Mouse (Mus musculus): ENCODE measurements around the gene Cbarp.

Gene Cbarp

DNA sequence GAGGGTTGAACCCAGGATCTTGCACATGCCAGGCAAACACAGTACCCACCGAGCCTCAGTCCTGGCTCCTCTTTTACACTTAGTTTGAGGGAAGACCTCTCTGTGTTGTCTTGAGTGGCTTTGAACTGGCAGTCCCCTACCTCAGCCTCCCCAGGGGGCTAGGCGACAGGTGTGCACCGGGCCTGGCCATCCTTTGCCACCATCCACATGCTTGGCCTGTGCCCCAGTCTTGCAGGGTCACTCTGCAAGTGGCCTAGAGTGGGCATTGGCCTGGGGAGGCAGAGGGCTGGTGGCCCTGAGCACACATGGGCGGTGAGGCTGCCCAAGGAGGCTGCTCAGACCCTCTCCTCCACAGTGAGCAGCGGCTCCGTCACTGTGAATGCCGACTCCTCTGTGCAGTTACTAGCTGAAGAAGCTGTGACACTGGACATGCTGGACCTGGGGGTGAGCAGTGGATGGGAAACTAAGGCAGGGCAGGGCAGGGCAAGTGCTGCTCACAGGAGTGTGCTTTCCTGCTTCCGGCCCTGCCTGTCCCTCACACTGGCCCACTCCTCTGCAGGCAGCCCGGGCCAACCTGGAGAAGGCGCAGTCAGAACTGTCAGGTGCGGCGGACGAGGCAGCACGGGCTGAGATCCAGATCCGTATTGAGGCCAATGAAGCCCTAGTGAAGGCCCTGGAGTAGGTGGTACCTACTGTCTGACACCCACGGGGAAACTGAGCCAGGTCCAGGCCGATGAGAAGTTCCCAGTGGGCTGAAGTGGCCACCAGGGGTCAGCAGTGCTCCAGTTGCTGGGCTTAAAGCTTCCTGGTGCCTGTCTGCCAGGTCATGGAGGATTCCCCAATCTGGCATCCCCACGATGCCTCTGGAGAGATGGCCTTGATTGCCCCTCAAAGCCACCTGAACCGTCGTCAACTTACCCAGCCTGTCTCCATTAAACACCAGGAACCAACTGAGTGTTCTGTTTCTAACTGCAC, 4.5 kb upstream of the Cbarp start:
- DNase-seq (ENCODE audit: low read depth, low spot score), result no peak

- no peak for DNase-seq (ENCODE audit: low read depth, low spot score)
Observed at GRCm38 (mm10) chr10:80144159-80144558, 3.5 kb upstream of the Cbarp start.

DNA sequence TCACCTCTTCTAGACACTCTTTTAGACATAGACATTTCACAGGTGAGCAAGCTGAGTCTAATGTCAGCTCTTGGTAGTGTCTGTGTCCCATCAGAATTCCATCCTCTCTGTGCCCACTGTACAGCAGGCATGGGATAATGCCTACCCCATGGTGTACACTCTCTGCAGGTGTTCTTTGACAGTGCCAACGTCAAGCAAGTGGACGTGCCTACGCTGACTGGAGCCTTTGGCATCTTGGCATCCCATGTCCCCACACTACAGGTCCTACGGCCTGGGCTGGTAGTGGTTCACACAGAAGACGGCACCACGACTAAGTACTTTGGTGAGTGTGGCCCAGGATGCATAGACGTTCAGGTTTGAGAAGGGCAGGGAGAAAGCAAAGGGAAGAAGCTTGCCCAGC, 3.0 kb upstream of the Cbarp start:
- no peak for DNase-seq (ENCODE audit: low read depth, low spot score)

DNA sequence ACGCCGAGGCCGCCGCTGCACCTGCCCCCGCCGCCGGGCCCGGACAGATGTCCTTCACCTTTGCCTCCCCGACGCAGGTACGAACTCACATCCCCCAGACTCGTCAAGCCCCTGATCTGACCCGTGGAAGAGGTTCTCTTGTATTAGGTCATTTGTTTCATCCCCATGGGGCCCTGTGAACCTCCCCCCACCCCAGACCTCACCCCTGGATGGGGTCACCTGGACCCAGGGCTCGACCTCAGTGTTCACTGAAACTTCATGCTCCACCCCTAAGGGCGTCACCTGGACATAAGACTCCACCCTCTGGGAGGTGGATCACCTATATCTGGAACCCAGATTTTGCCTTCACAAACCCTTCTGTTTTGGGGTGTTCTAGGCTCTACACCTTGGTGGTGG, 1.9 kb upstream of the Cbarp start:
- no peak for DNase-seq (ENCODE audit: low read depth, low spot score)

GRCm38 (mm10) chr10:80141786-80142529, 1.3 kb upstream of the Cbarp start:
- peak; percentile 97 for DNase-seq (ENCODE audit: low read depth, low spot score)

DNA sequence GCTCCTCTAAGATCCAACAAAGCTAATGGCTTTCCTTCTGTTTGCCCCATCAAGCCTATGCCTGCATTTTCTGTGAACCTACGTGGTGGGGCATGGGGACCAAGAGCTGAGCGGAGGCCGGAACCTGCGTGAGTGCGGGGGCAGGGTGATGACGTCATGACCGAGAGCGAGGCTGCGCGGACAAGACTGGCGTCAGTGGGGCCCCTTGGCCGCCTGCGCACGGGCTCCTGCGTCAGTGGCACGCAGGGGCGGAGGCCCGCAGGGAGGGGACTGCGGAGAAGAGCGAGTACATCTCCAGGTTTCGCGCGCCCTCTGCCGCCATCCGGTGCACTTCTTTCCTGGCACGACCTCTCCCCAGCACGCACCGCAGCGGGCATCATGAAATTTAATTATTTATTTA, 608 bp upstream of the Cbarp start:
- peak; percentile 85 for DNase-seq (ENCODE audit: low read depth, low spot score)

DNA sequence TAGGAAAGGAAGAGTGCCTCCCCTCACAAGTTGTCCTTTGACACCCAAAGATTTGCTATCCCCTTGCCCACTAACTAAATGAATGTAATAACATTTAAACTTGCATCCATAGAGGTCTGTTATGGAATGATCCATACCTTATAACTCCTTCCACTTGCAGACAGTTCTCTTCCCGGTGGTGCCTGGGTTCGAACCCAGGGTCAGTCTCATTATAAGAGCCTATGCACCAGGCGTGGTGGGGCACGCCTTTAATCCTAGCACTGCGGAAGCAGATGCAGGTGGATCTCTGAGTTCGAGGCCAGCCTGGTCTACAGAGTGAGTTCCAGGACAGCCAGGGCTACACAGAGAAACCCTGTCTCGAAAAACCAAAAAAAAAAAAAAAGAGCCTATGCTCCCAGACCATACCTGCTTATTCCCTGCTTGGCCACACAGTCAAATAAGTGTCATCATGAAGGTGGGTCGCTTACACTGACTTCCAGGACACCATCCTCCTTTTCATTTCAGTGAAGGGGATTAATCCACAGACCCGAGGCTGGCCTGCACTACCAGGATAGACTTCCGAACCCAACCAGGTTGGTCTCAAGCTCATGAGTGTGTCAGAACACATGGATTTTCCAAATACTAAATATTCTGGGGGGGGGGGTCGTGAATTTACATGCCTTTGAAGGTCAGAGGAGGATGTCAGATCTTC, 515 bp downstream of the Cbarp start:
- DNase-seq (ENCODE audit: low read depth, low spot score), result no peak

- no peak for DNase-seq (ENCODE audit: low read depth, low spot score)
Observed at GRCm38 (mm10) chr10:80139439-80139775, 1.2 kb downstream of the Cbarp start.

DNA sequence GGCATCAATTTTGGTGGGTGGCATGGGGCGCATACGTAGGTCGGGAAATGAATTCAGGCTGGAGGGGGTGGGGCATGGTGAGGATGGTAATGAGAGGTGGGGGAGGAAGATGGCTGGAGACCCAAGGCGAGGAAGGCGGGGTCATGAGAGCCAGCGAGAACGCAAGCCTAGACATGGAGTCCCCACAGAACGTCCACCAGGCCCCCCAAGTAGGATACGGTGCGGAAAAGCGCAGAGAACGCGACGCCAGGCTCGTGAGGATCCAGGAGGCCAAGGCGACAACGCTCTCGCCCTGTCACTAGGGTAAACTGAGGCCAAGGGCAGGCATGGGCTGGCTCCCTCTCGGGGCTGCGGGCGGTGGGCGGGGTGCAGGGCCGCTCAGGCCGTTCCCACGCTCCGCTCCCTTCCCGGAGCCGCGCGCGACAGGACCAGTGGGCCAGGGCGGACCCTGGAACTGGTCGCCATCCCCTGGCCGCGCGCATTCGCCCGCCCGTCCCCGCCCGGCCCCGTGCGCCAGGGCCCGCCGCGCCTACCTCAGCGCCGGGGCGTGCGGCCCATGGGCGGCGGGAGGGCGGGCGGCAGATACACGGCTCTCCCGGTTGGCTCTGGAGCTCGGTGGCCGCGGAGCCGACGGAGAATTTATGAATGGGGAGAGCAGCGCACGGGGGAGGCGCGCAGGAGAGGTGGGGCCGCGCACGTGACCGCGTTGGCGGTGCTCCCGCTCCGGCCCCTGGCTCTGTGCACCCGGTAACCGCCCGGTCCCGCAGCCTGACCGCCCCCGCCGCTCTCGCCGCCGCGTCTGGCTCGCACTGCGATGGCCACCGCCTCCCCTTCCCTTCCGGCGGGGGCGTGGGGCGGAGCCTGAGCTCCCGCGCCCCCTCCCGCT, 1.8 kb downstream of the Cbarp start, which contains the start of gene Atp5d:
TSS of gene Atp5d (plus strand) at position 80 of the 886 bp plus-strand sequence.
- DNase-seq (ENCODE audit: low read depth, low spot score), result no peak

- DNase-seq (ENCODE audit: low read depth, low spot score), result no peak
Observed at GRCm38 (mm10) chr10:80137626-80138552, 2.7 kb downstream of the Cbarp start.

DNA sequence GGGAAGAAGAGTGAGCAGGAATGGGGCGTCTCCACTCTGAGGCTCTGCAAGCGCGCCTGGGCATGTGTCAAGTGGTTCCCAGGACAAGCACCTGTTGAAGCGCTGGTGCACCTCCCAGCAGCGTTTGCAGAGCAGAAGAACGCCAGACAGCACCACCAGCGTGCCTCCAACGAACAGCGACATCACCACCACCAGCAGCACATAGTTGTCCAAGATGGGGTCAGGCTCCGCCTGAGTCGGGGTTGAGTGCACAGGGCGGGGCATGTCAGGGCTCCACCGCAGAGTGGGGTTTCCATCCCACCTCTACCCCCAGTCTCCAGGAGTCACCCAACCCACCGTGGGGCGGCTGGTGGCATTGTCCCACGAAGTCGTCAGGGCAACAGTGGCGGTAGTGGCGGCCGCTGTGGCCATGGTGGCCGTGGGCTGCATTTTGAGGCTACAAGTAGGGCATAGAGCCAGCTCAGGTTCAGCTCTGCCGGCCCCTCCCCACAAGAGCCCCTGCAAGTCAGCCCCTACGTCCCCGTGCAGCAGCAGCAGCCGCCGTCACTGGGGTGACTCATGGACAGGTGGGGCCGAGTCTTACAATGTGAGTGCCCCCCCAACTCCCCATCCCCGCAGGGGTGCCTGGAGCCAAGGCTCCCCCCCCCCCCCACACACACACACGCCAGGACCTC, 3.5 kb downstream of the Cbarp start:
- DNase-seq (ENCODE audit: low read depth, low spot score), result no peak

- DNase-seq (ENCODE audit: low read depth, low spot score), result no peak
Observed at GRCm38 (mm10) chr10:80136179-80136951, 4.3 kb downstream of the Cbarp start.

GRCm38 (mm10) chr10:80135641-80136040, 5.0 kb downstream of the Cbarp start:
- no peak for DNase-seq (ENCODE audit: low read depth, low spot score)

DNA sequence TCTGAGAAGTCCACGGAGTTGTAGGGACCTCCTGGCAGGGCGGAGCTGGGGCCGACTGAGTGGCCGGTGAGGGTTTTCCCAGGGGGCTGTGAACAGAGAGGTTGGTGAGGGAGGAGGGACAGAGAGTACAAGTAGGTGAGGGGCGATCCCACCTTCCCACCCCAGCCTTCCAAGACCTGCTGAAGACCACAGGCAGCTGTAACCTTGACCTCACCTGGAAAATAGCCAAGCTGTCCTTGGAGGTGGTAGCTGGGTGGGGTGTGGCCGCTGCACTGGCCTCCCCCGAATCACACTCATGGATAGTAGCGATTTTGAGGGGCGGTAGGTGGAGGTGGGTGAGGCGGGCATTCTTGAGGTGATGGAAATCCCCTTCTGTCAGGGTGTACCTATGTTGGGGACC, 5.5 kb downstream of the Cbarp start:
- no peak for DNase-seq (ENCODE audit: low read depth, low spot score)

- no peak for DNase-seq (ENCODE audit: low read depth, low spot score)
Observed at GRCm38 (mm10) chr10:80134421-80134820, 6.2 kb downstream of the Cbarp start.

- no peak for DNase-seq (ENCODE audit: low read depth, low spot score)
Observed at GRCm38 (mm10) chr10:80133226-80133849, 7.3 kb downstream of the Cbarp start.

DNA sequence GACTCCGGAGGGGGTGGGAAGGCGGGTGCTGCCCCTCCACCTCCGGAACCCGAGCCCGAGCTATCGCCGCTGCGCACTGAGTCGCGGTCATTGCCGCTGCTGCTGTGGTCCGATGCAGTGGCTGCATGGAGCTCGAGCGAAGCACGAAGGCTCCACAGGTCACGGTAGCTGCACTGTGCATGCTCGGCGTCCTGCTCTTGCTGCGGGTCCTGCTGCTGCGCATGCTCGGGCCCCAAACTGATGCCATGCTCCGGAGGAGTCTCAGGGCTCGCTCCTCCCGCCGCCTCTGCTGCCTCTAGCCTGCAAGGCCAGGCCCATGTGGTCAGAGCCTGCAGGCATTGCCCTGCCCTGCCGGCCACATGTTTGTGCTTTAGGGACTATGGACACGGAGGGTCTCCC, 8.7 kb downstream of the Cbarp start:
- DNase-seq (ENCODE audit: low read depth, low spot score), result no peak

DNA sequence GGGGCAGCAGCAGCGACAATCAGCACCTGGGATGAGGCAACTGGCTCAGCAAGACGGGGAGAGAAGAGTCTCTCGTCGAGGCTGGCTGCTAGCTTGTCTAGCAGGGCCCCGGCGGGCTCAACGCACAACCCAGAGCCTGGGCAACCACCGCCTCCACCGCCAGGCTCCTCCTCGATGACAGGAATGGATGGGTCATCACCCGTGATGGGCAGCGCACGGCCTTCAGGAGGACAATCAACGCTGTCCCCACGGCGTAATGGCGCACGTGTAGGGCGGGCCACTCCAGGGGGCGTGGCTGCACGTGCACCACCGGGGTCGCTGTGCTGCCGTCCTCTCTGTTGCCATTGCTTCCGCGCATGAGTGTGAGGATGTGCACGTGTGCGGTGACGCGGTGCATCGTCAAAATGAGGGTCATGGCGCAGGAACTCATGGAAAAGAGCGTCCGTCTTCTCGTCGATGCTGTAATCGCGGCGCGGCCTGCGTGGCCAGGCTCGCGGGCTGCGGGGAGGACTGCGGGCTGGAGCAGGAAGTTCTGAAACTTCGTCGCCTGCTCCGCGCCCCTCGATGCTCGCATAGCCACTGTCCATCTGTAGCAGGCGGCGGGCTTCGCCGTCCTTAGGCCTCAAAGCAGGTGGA, 9.2 kb downstream of the Cbarp start:
- DNase-seq (ENCODE audit: low read depth, low spot score), result no peak

Data from retina, postnatal 7 days (tissue).